Mouse (Mus musculus): ENCODE results near the gene Rasl11b.

DNA sequence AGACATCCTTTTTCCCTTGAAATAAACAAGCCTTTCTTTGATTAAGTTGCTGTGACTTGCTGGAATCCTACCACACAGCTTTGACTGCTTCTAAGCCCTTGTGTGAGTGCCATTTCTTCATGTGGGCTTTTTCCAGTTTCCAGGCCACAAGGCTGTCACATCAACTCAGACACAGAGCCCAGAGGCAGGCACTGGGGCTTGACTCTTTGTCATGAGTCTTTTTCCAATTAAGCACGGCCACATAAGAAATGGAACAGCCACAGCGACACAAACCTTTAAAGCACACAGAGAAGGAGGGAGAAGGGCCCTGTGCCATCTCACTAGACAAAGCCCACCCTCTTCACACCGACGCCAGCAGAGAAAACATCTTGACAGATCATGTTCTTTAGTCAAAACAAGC lies 23.4 kb downstream of the Rasl11b start:
- TF ChIP-seq CTCF (IDR thresholded peaks at IDR 0.05; ENCODE audit: low read depth, low read length) = no peak
- TF ChIP-seq POLR2A (IDR thresholded peaks at IDR 0.05; ENCODE audit: extremely low read depth, insufficient read depth, low read length) = no peak

All from liver, adult 2 months (tissue).